Comparison of ENCODE assay signal across 23 mouse cellular contexts in genomic region chr3:51628977-51629376, GRCm38 (mm10). TPM values are rescaled to one million over a fixed set of nuclear protein-coding genes. Genes with fewer than 3 reads are reported as not detected.
"Had no signal": no experiment of that assay in that cellular context is flagged by ENCODE, and none has a peak within 500 bp of the region (broad histone marks: within the 10 kb centered on the region; RNA-seq: fewer than 3 reads in every experiment).

No protein-coding gene starts in this region.

- H3K4me3 ChIP-seq: limb, embryonic 12.5 days; limb, embryonic 15.5 days; neural tube, embryonic 12.5 days had no signal

- DNase-seq: kidney, adult 2 months; kidney, postnatal 10 days; kidney, postnatal 36 days; left cerebral cortex, postnatal 4 days; liver, postnatal 0 days; lung, embryonic 14.5 days; midbrain, embryonic 14.5 days; retina, postnatal 1 day; right cerebral cortex, postnatal 25 days; spleen, adult 18-20 months; thymus, adult 2 months; thymus, postnatal 14 days had no signal

- H3K9ac ChIP-seq: limb, embryonic 12.5 days; limb, embryonic 15.5 days; liver, embryonic 14.5 days; liver, postnatal 0 days; lung, embryonic 14.5 days; neural tube, embryonic 12.5 days had no signal

- H3K27ac ChIP-seq: limb, embryonic 12.5 days; limb, embryonic 15.5 days; liver, embryonic 14.5 days; macrophage; neural tube, embryonic 12.5 days had no signal

- ATAC-seq: inflammation-experienced regulatory T-cells, adult 6 months; liver, postnatal 0 days; lung, postnatal 0 days had no signal

- H3K4me2 ChIP-seq: limb, embryonic 12.5 days; limb, embryonic 15.5 days; liver, embryonic 11.5 days; lung, embryonic 14.5 days; midbrain, embryonic 11.5 days; neural tube, embryonic 12.5 days had no signal

- H3K4me1 ChIP-seq: limb, embryonic 15.5 days; neural tube, embryonic 12.5 days had no signal

- H3K36me3 ChIP-seq: limb, embryonic 12.5 days; limb, embryonic 15.5 days; neural tube, embryonic 12.5 days had no signal

- H3K27me3 ChIP-seq: limb, embryonic 12.5 days; limb, embryonic 15.5 days; neural tube, embryonic 12.5 days had no signal

- H3K9me3 ChIP-seq: limb, embryonic 15.5 days had no signal

RNA-seq across cellular contexts. Expression of gene Mgst2, which starts 31.2 kb away (rescaled TPM):
- total RNA-seq: layer of hippocampus, adult 18-20 months; layer of hippocampus, postnatal 14 days had no signal
- polyA plus RNA-seq: midbrain, embryonic 11.5 days had no signal
